Mouse (Mus musculus) olfactory bulb, adult 2 months (tissue): ENCODE measurements around the gene Ccl7.

Experiments used
- CTCF ChIP-seq: fragments of 200-500 bp; IDR thresholded peaks from 2 replicates; pipeline ENCODE4 v1.5.1; 2012; ENCODE audit warnings: low read depth, mild to moderate bottlenecking, low read length, moderate library complexity; ENCODE audit not compliant: insufficient read depth
- POLR2A ChIP-seq: fragments of 200-500 bp; IDR thresholded peaks from 2 replicates; pipeline ENCODE4 v1.6.1; 2012; ENCODE audit warnings: mild to moderate bottlenecking, low read depth, low read length, moderate library complexity; ENCODE audit not compliant: insufficient read depth

- TF ChIP-seq POLR2A (no peak), CTCF (no peak)
These were observed 10.2 kb upstream of the Ccl7 start, which contains the start of gene Ccl2 for GRCm38 (mm10) chr11:82035356-82035755.
